Mouse (Mus musculus) lung, embryonic 15.5 days (tissue): ENCODE data around the gene Oprl1. TPM values are rescaled to one million over a fixed set of nuclear protein-coding genes. Genes with fewer than 3 reads are reported as not detected.
A peak's percentile ranks its signal among the peaks of the same experiment; 100 is the strongest.

Experiments
- ATAC-seq: fragments of 200-750 bp; cut with Nextera tagmentation; 2 replicates; pipeline ENCODE4 v1.8.0; 2017; ENCODE audit warnings: moderate number of reproducible peaks, borderline replicate concordance; ENCODE audit not compliant: low FRiP score, low TSS enrichment; ENCODE audit errors: extremely low read depth
- H3K27ac ChIP-seq: fragments of 300-500 bp; sonication (generic); 2 replicates; pipeline ENCODE4 v1.5.1; 2015; ENCODE audit warnings: moderate library complexity, mild to moderate bottlenecking, inconsistent platforms
- H3K27me3 ChIP-seq: fragments of 300-500 bp; sonication (generic); 2 replicates; pipeline ENCODE4 v1.6.1; 2015; ENCODE audit warnings: inconsistent platforms
- H3K36me3 ChIP-seq: fragments of 300-500 bp; sonication (generic); 2 replicates; pipeline ENCODE4 v1.6.1; 2015; ENCODE audit warnings: inconsistent platforms
- H3K4me1 ChIP-seq: fragments of 300-500 bp; sonication (generic); 2 replicates; pipeline ENCODE4 v1.6.1; 2015; ENCODE audit warnings: inconsistent platforms
- H3K4me2 ChIP-seq: fragments of 300-500 bp; sonication (generic); 2 replicates; pipeline ENCODE4 v1.6.1; 2015; ENCODE audit warnings: inconsistent platforms, mild to moderate bottlenecking, moderate library complexity
- H3K4me3 ChIP-seq: fragments of 300-500 bp; sonication (generic); 2 replicates; pipeline ENCODE4 v1.5.1; 2015; ENCODE audit warnings: mild to moderate bottlenecking, inconsistent platforms
- H3K9ac ChIP-seq: fragments of 300-500 bp; sonication (generic); 2 replicates; pipeline ENCODE4 v1.6.1; 2015; ENCODE audit warnings: inconsistent platforms
- H3K9me3 ChIP-seq: fragments of 300-500 bp; sonication (generic); 2 replicates; pipeline ENCODE4 v1.6.1; 2016; ENCODE audit warnings: inconsistent platforms
- WGBS: fragments of 180-500 bp; shearing (Covaris S2); methylation state at CpG from one replicate; pipeline ENCODE4 v1.1.7; 2015; 5-methylcytosine and 5-hydroxymethylcytosine counted together
- polyA plus RNA-seq: library from polyadenylated mRNA; unstranded; fragments of >200 nt; fragmentation: Nextera tagmentation; extraction: Ambion mirVana; gene quantifications from 2 replicates; pipeline ENCODE4 v1.2.1, GENCODE M21; 2015

The Oprl1 gene
- polyA plus RNA-seq, 1 experiment from 2014 or later: 0.93 TPM

- WGBS: 41% methylated on average over 9 of the region's 9 CpGs
- no peaks in the 10 kb centered on the region for H3K27me3 ChIP-seq
- H3K36me3 ChIP-seq: no peaks in the 10 kb centered on the region
- no peaks in the 10 kb centered on the region for H3K4me1 ChIP-seq
- H3K9ac ChIP-seq: no peak overlapping the region
- H3K4me3 ChIP-seq: no peak overlapping the region
- no peak overlapping the region for H3K4me2 ChIP-seq
- no peak overlapping the region for H3K27ac ChIP-seq
- ATAC-seq: no peak
- no peaks in the 10 kb centered on the region for H3K9me3 ChIP-seq
These were observed 12.9 kb downstream of the Oprl1 start for GRCm38 (mm10) chr2:181727659-181728262.

GRCm38 (mm10) chr2:181730051-181730450 is 15.2 kb downstream of the Oprl1 start:
- Histone ChIP-seq H3K4me1 (no peaks in the 10 kb centered on the region), H3K36me3 (no peaks in the 10 kb centered on the region), H3K4me2 (no peak overlapping the region), H3K9ac (no peak overlapping the region), H3K4me3 (no peak overlapping the region), H3K27me3 (no peaks in the 10 kb centered on the region), H3K27ac (no peak overlapping the region), H3K9me3 (no peaks in the 10 kb centered on the region)
- no peak for ATAC-seq
- WGBS: 47% methylated on average over 3 of the region's 3 CpGs

- Histone ChIP-seq H3K9me3 (no peaks in the 10 kb centered on the region), H3K4me2 (no peak overlapping the region), H3K4me3 (no peak overlapping the region), H3K36me3 (no peaks in the 10 kb centered on the region), H3K27me3 (no peaks in the 10 kb centered on the region), H3K27ac (no peak overlapping the region), H3K9ac (no peak overlapping the region), H3K4me1 (no peaks in the 10 kb centered on the region)
- 52% methylated on average over 1 of the region's 1 CpGs for WGBS
- no peak for ATAC-seq
These were observed 37.8 kb downstream of the Oprl1 start for GRCm38 (mm10) chr2:181752626-181753025.

GRCm38 (mm10) chr2:181758147-181758725 is 43.4 kb downstream of the Oprl1 start:
- no peaks in the 10 kb centered on the region for H3K4me1 ChIP-seq
- H3K9me3 ChIP-seq: no peaks in the 10 kb centered on the region
- no peak overlapping the region for H3K27ac ChIP-seq
- H3K4me3 ChIP-seq: no peak overlapping the region
- H3K9ac ChIP-seq: no peak overlapping the region
- H3K36me3 ChIP-seq: no peaks in the 10 kb centered on the region
- H3K4me2 ChIP-seq: no peak overlapping the region
- H3K27me3 ChIP-seq: no peaks in the 10 kb centered on the region
- WGBS: 54% methylated on average over 2 of the region's 2 CpGs
- no peak for ATAC-seq

GRCm38 (mm10) chr2:181759041-181759440 is 44.2 kb downstream of the Oprl1 start:
- no peak for ATAC-seq
- Histone ChIP-seq H3K9ac (no peak overlapping the region), H3K9me3 (no peaks in the 10 kb centered on the region), H3K4me2 (no peak overlapping the region), H3K27ac (no peak overlapping the region), H3K4me1 (no peaks in the 10 kb centered on the region), H3K36me3 (no peaks in the 10 kb centered on the region), H3K27me3 (no peaks in the 10 kb centered on the region), H3K4me3 (no peak overlapping the region)
- 20% methylated on average over 4 of the region's 4 CpGs for WGBS

- Histone ChIP-seq H3K4me3 (no peak within 1 kb of the TSS), H3K4me2 (no peak within 1 kb of the TSS), H3K4me1 (no peaks in the 10 kb centered on the region), H3K27me3 (no peaks in the 10 kb centered on the region), H3K36me3 (no peaks in the 10 kb centered on the region), H3K9me3 (no peaks in the 10 kb centered on the region), H3K9ac (no peak within 1 kb of the TSS), H3K27ac (no peak within 1 kb of the TSS)
- WGBS: 46% methylated on average over 8 of the region's 8 CpGs
- ATAC-seq: 0 out of 2 replicates have a peak, but pooled peaks have one; percentile 14
These were observed 48.4 kb downstream of the Oprl1 start, which contains the start of gene Myt1 for GRCm38 (mm10) chr2:181763006-181763830. TSS of gene Myt1 (plus strand) at chr2:181763332.

GRCm38 (mm10) chr2:181763886-181764527 is 49.2 kb downstream of the Oprl1 start:
- Histone ChIP-seq H3K36me3 (no peaks in the 10 kb centered on the region), H3K27me3 (no peaks in the 10 kb centered on the region), H3K4me1 (no peaks in the 10 kb centered on the region), H3K27ac (no peak overlapping the region), H3K4me3 (no peak overlapping the region), H3K4me2 (no peak overlapping the region), H3K9me3 (no peaks in the 10 kb centered on the region), H3K9ac (no peak overlapping the region)
- 37% methylated on average over 14 of the region's 14 CpGs for WGBS
- no peak for ATAC-seq

- Histone ChIP-seq H3K27me3 (no peaks in the 10 kb centered on the region), H3K36me3 (no peaks in the 10 kb centered on the region), H3K27ac (no peak overlapping the region), H3K4me1 (no peaks in the 10 kb centered on the region), H3K4me3 (no peak overlapping the region), H3K9ac (no peak overlapping the region), H3K9me3 (no peaks in the 10 kb centered on the region), H3K4me2 (no peak overlapping the region)
- WGBS: 2% methylated on average over 10 of the region's 10 CpGs
- no peak for ATAC-seq
These were observed 49.8 kb downstream of the Oprl1 start for GRCm38 (mm10) chr2:181764600-181764999.

- Histone ChIP-seq H3K9ac (no peak overlapping the region), H3K4me3 (no peak overlapping the region), H3K27ac (no peak overlapping the region), H3K36me3 (no peaks in the 10 kb centered on the region), H3K27me3 (no peaks in the 10 kb centered on the region), H3K9me3 (no peaks in the 10 kb centered on the region), H3K4me2 (no peak overlapping the region), H3K4me1 (no peaks in the 10 kb centered on the region)
- WGBS: 76% methylated on average over 4 of the region's 4 CpGs
- no peak for ATAC-seq
These were observed 50.4 kb downstream of the Oprl1 start for GRCm38 (mm10) chr2:181765251-181765650.

GRCm38 (mm10) chr2:181766672-181767557 is 52.1 kb downstream of the Oprl1 start:
- no peak overlapping the region for H3K9ac ChIP-seq
- no peaks in the 10 kb centered on the region for H3K36me3 ChIP-seq
- H3K4me1 ChIP-seq: no peaks in the 10 kb centered on the region
- WGBS: 50% methylated on average over 14 of the region's 14 CpGs
- H3K9me3 ChIP-seq: no peaks in the 10 kb centered on the region
- no peak overlapping the region for H3K27ac ChIP-seq
- no peak overlapping the region for H3K4me2 ChIP-seq
- no peaks in the 10 kb centered on the region for H3K27me3 ChIP-seq
- no peak for ATAC-seq
- no peak overlapping the region for H3K4me3 ChIP-seq

- Histone ChIP-seq H3K27me3 (no peaks in the 10 kb centered on the region), H3K4me3 (no peak overlapping the region), H3K36me3 (no peaks in the 10 kb centered on the region), H3K9ac (no peak overlapping the region), H3K27ac (no peak overlapping the region), H3K4me2 (no peak overlapping the region), H3K4me1 (no peaks in the 10 kb centered on the region), H3K9me3 (no peaks in the 10 kb centered on the region)
- ATAC-seq: no peak
These were observed 53.6 kb downstream of the Oprl1 start for GRCm38 (mm10) chr2:181768451-181768850.
